Mouse (Mus musculus) retina, postnatal 1 day (tissue): ENCODE measurements around the gene Sorcs2.

Experiments used
- DNase-seq: peaks from one replicate; pipeline ENCODE4 v3.0.0-alpha.2; 2012

Gene Sorcs2

DNA sequence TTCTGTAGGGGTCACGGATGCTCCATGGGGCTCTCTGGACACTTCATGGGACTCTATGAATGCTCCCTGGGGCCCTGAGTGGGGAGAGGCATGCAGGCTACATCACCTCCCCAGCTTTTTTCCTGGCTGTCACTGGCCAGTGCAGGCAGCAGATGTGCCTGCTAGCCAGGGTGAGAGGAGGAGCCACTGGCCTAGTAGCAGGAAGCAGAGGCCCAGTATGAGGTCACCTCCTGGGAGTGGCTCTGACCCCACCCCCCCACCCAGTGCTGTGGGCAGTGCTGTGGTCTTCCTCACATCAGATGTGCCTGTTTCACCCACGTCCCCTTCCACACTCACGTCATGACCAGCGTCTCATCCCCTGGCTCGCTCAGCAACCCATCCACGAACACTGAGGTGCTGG is 356.2 kb downstream of the Sorcs2 start:
- peak; percentile 25 for DNase-seq

DNA sequence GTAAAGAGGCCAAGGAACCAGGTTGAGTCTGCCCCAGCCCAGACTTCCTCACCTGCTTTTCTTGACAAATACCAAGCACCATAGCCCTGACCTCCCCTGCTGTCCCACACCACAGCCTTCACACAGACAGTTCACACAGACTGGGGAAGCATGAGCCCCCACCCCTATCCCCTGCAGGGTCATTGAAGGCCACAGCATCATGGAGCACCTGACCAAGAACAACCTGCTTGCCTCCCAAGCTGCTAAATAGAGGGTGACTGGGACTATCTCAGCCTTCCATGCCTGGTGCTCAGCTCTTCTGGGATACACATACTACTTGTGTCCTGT is 356.7 kb downstream of the Sorcs2 start:
- no peak for DNase-seq

DNA sequence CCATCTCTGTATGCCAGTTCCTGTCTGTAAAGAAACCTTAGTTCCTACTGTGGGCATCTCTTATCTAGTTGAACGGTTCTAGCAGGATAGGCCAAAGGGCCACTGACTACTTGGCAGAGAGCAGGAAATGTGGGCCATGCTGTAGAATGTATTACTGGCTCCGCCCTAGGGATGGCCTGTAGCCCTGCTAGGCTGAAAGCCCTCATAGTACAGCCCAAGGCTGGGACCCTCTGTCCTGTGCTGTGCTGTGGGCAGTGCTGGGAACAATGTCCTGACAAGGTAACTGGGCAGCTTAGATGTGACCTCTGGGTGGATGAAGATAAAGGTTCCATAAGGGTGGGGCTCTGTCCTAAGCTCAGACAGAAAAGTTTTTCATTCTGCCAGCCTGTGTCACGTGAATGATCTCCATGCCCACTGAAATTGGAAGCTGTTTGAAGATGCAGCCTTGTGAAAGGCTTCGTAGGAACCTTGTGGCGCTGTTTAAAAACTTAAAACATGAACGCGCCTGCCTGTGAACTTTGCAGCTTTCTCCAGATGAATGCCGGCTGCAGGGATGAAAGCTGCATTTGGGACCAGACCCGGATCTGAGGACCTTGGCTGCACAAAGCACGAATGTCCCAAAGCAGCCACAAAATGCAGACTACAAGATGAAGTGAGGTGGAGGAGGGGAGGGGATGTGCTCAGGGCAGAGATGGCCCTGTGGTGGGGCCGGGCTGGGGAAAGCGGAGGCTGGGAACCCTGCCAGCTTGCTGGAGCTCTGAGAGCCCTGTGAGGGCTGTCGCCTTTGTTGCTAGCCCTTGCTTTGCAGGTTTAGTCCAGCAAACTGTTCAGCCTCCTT is 357.3 kb downstream of the Sorcs2 start:
- peak; percentile 49 for DNase-seq

DNA sequence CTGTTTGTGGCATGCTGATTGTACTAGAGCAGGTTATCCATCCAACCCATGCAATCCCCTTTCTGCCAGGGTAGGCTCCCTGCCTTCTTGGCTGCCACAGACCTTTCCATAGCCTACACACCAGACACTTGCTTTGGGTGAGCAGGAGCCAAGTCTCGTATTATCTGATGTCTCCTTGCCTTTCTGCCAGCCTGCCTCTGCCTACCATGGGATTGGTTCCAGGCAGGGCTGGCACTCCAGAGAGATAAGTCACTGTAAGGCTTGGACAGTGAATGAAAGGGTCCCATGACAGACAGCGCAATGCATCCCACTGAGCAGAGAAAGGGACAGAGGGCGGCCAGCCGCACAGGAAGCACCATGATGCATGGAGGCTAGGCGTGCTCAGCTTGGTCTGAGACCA is 358.3 kb downstream of the Sorcs2 start:
- no peak for DNase-seq

DNA sequence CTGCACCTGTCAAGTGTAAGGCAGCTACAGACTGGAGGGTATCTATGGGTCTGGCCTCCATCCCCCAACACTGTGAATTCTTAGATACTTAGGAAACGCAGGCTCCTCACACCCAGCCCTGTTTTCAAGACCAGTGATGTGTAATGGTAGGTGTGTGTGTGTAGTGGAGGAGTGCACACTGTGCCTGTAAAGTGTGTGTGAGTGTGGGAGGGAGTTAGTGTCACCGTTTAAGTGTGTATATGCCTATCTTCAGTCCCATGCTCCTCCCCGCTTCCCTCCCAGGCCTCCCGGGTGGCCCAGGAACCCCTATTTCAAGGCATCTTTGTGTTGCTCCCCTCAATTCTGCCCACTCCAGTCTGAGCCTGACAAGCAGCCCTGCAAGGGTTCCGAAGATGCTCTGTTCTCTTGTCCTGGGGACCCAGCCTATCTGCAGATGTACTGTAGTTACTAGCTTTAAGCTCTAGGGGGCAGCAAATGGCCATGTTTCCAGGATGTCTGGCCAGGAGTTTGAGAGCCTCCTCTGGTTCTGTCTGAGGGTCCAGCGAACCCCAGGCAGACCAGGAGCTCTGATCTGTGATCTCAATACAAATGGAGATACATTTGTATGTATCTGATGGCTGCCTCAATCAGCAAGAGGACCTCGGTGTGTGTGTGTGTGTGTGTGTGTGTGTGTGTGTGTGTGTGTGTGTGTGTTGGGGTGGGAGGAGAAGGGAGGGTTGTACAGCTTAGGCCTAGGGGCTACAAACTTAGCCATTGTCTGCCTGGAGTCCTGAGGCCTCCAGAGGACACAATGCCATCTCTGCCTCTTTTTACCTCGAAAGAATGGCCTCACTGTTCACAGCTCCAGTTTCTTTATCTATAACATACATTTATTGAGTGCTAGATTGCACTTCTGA is 364.2 kb downstream of the Sorcs2 start:
- peak; percentile 88 for DNase-seq

DNA sequence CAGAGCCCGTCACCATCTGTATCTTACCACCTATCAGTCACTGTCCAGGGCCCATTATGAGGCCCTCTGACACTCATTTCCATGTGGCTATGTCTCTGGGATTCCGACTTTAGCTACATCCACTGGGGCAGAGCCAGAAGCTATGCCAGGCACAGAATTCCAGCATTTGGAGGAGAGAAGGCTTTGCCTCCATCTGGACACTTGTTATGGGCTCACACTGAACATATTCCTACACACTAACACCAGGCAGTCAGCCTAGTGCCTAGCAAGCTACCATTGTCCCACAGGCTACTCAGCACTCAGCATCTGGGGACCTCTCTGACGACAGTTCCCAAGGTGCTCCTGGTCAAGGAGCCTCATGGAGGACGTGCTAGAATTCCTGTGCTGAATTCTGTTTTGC is 372.9 kb downstream of the Sorcs2 start:
- no peak for DNase-seq

DNA sequence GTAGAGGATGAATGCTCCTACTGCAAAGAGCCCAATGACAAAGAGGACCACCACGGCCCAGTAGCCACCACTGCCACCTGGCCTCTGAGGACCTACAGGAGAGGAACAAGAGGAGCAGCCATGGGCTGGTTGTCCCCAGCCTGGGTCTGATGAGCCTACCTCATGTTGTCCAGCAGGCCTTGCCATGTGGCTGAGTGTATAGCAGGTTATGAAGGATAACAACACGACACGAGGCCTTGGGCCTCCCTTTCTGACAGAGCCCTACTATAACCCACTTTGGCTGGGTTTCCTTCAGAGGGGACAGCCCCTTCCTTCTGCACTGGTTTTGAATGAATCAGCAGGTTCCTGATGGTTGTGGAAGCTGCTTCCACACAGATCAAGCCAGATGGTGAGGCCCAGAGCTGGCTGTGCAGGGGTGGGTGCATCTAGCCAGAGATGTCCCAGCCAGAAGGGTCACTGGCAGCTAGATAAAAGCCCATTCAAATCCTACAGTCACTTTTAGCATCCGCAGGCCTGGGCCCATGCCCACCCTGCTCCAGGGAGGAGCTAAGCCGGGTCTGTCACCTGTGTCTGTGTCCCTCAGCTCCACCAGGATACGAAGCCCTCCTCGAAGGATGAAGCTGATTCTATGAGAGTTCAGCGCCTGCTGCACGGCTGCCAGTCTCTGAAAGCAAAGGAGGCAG is 373.8 kb downstream of the Sorcs2 start:
- no peak for DNase-seq

DNA sequence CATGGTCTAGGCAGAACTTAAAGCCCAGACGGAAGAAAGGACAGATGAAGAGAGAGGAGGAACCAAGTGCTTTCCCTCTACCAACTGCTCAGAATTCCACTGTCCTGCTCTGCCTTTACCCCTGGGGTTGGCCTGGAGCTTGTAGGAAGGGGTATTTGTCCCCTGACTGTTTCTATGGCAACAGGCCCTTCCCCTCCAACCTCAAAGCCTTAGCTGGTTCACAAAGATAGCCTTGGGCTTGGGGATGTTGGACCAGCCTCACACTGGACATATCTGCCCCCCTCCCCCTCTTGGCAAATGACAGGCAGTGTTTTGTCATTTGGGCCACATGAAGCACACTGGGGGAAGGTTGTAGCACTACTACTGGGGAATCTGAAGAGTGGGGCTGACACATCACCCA is 375.6 kb downstream of the Sorcs2 start:
- peak; percentile 61 for DNase-seq

DNA sequence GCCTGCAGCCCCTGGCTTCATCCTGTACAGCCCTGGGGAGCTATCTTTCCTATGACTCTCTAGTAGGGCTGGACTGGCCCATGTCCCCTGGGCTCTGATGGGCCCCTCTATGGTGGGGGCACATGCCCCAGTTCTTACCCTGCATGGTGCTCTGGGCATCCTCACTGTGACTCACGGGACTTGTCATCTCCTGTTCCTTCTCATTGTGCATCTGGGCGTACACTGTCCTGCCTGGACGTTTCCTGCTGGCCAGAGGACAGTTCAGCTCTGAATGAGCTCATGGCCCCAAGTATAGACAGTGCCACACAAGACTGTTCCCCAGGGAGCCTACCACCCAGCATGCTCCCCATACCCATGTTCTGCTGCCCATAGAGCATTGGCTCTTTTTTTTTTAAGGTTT is 376.8 kb downstream of the Sorcs2 start:
- peak; percentile 83 for DNase-seq

DNA sequence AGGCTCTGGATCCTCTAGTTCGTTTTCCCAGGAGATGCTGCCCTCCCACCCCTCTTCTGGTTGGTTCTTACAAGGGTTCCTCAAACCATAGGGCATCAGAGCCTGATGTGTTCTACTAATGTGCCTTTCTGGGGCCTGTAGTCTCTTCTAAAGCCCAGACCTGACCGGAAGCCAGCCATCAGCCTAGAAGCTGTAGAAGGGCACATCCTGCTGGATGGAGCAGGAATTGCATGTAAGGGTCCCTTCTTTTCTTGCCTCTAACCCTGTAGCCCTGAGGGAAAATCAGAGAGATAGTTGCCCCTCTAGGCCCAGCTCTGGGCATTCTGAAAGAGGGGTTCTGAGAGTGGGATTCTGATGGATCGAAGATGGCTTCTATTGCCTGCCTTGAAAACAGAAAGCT is 379.6 kb downstream of the Sorcs2 start:
- DNase-seq, result no peak

DNA sequence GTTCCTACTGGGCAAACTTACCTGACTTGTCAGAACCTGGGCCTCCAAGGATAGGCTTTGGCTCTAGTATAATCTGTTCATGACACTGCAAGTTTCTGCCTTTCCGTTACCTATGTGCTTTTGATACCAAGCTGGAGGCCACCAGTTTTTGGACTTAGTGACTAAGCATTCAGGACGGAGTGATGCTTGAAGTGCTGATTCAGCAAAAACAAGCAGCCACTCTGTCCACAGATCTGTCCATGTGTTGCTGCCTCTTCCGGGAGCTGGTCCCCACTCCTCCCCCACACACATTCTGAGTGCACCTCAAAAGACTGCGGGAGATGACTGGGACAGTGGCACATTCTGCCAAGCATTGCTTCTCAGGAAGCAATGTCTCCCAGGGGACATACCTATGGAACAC is 388.5 kb downstream of the Sorcs2 start:
- no peak for DNase-seq

DNA sequence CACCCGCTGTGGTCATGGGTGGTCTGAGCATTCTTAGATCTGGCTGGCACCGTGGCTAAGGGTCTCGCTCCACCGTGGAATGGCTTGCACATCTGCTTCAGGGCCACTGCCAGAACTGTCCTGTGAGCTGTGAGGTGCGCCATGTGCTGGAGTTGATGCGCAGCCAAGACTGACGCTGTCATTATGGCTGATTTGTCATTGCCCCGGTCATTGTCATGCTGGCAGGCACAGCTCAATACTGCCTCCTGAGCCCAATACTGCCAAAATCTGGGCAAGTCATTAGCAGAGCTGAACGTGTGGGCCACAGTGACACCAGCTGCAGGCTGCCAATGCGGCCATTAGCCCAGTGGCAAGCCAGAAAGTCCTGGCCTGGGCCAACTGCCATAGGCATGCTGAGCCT is 390.3 kb downstream of the Sorcs2 start:
- peak; percentile 47 for DNase-seq

DNA sequence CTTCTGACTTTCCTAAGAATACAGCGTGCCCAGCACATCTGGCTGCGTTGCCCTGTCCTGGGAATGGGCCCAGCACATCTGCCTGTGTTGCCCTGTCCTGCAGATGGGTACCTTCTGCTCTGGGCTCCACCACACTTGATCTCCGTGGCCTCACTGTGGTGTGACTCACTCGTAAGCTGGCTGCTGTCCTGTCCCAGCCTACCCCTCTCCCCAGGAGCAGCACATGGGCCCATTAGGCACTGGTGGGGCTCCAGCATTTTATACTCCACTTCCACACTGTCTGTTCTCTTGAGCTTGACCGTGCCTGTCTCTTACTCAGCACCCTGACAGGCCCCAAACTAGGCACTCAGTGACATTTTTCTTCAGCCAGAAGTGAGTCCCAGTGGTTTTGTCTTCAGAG is 391.4 kb downstream of the Sorcs2 start:
- DNase-seq, result no peak

DNA sequence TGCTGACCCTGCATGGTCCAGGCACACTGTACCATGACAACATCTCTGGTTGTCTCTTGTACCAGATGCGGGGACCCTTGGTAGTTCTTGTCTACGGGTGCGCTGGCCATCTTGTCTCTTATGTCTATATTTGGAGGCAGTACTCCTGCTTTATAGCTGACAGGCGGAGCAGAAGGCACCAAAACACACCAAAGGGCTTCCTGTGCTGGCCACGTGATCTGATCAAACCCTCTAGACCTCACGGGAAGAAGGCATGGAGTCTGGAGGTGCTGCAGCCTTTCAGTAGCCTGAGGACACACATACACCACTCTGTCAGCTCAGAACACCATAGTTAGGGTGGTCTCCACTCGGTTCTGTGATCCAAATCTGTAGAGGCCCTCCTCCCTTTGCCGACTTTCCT is 391.8 kb downstream of the Sorcs2 start:
- no peak for DNase-seq

DNA sequence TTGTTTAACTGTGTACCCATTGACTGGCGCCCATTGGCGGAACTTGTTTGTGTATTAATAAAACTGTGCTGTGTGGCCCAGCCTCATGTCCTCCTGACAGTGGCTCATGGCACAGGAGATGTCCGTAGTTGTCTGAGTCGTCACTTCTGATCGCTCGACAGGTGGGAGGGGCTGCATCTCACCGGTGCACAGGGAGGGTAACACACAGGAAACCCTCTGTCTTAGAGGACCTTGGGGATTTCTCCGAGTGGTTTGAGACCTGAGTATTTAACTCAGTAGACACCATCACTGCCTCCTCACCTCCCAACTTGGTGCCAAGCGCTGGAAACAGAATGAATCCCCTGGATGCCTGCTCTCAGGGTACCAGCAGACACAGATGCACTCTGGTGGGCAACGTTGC is 394.1 kb downstream of the Sorcs2 start:
- no peak for DNase-seq

DNA sequence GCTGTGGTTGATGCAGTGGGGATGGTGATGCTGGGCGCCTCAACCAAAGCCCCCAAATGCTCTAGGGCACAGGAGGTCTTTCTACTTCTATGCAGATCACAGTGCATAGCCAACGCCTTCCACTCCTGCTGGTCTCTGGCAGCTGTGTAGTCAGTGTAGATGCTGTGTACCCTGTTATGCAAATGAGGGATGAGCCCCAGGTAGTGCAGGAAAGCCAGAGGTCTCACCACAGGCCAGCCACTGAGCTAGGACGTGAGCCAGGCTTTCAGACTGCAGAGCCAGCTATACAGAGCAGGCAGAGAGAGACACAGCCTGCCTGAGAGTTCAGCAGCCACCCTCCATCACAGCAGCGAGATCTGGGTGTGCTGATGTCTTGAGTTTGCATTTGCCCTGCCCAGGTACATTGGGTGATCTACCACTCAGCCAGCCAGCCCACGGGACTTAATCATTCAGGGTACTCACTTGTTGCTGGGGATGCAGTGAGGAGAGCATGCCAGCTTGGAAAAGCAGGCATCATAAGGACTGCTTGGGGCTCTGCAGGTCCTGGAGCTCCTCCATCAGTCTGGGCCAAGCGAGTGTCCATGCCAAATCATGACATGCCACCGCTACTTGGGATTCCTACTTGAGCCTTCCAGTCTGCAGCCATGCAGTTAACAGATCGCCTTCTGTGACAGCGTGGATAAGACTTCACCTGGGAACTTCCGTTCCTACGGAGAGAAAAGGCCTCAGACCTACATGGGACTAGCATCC is 407.8 kb downstream of the Sorcs2 start:
- DNase-seq, result no peak

DNA sequence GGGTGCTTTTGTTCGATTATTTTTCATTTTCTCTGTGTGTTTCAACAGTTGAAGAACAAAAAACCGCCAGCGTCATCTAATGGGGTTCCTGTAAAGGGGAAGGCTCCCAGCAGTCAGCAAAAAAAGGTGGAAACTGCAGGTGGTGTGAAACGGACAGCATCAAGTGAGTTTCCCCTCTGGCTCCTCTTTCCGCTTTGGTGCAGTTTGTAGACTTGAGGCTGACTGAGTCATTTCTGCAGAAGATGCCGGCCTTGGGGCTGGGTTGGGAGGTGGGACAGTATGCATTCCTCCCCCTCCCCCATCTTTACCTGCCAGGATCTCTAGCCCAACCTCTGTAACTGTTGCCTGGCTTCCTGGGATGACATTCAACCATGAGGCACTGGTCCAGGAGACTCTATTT is 408.4 kb downstream of the Sorcs2 start:
- DNase-seq, result no peak

DNA sequence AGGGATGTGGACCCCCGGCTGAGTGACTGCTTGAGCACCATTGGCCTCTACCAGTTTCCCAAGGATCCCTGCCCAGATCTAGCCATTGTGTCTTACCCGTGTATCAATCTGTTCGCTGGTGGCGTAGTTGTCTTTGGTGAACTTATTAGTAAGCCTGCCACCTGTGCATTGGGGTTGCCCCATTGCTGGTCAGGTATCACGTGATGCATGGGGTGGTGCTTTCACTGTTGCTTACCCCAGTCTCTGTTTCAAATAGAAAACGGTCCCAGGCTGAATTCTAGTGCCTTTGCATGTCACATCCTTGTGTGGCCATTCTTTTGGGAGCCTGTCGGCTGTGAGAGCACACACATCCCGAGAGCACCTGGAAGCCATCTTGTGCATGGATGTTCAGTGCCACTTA is 409.9 kb downstream of the Sorcs2 start:
- DNase-seq, result no peak

DNA sequence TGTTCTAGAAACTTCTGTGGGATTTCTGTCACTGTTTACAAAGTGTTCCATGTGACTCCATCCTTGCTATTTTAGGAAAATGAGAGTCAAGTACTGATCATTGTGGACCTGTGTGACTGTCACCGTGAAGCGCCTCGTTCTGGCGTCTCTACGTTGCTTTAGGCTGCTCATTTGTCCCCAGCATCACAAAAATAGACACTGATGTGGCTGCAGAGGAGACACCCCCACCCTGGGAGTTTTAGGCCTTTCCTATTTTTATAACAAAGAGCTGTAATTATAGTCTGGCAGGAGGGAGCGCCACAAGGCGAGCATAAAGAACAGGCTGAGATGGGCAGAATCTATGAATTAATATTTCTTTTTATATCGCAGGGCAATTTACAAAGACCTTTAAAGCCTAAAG is 412.3 kb downstream of the Sorcs2 start:
- no peak for DNase-seq

DNA sequence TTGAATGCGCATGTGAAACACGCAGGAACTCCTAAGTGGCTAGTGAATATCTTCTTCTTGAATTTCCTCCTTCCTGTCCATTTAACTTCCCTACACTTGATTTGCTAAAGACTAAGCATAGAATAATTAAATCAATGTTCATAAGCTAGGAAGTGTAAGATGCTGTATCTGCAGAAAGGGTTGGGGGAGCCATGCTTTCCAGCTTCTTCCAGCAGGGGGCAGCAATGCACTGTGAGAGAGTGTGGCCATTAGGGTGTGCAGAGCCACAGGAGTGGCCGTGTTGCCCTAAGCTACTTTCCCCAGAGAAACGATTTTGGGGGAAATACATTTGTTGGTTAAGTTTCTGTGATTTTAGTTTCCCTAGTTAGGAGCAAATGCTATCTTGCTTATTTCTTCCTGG is 416.0 kb downstream of the Sorcs2 start:
- peak; percentile 85 for DNase-seq

DNA sequence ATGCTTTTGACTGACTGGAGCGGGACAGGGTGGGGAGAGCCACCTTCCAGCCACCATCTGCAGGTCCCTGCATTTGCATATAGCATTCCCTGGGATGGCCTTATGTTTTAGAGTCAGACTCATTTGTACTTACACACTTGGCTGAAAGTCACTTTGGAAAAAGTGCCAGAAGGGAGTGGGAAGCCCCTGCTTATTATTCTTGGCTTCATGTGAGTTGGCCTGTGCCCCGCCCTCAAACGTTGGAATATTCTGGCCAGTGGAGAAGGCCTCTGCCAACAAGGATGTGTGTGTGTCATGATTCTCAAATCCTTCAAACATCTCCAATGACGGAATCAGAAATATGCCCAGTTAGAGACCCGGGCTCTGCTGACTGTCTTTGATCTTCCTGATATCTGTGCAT is 416.6 kb downstream of the Sorcs2 start:
- DNase-seq, result no peak

DNA sequence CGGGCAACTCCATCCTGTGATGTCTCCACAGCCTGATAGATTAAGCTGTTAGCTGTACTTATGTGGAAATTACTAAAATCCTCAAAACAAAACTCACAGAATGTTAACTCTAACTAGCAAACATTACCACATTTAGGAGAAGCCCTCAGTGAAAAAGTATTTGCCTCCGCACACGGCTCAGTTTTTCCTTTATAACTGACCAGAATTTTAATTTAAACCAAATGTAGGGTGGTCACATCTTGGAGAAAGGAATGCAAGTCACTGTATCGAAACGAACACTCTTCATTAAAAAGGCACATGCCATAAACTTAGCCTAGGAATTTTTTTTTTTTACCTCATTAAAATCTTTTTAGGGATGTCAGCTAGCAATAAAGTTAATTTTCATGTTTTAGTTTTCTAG is 417.4 kb downstream of the Sorcs2 start:
- DNase-seq, result no peak

DNA sequence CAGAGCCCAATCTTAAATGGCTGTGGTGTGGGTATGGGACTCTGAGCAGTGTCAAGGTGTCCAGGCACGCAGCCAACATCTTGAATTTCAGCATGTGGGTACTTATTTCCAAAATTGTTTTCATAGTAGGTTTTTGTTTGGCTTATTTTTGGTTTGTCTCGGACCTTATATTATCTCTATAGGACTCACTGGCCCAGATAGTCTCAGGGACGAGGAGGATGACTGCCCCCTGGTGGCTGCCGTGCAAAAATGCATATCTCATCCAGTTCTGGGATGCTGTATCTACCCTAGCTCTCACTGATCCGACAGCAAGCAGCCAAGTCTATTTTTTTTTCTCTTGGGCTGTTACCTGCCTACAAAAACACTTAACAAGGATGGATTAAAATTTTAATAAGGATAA is 422.3 kb downstream of the Sorcs2 start:
- peak; percentile 73 for DNase-seq
